Mouse (Mus musculus): Measurements from ENCODE around the gene Aprt.

The Aprt gene

GRCm38 (mm10) chr8:122546066-122546755 is 30.5 kb downstream of the Aprt start:
- intact Hi-C loops (cut with DNase I): no loop called here

DNA sequence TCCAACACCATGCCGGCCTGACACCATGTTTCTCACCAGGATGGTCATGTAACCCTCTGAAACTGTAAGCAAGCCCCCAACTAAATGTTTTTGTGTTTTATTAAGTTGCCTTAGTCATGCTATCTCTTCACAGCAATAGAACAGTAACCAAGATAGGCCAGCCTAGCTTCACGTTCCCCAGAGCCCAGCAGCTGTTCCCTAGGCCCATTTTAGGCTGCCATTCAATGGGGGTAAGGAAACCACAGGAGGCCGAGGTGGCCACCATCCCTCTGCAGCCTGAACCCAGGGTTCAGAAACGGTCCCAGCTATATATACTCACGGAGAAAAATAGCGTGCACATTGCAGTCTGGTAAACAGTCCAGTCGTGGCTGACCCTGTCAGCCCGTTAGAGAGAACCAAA is 32.6 kb downstream of the Aprt start:
- intact Hi-C loops (cut with DNase I): no loop called here

GRCm38 (mm10) chr8:122538310-122539076 is 38.2 kb downstream of the Aprt start:
- intact Hi-C loops (cut with DNase I): no loop called here

DNA sequence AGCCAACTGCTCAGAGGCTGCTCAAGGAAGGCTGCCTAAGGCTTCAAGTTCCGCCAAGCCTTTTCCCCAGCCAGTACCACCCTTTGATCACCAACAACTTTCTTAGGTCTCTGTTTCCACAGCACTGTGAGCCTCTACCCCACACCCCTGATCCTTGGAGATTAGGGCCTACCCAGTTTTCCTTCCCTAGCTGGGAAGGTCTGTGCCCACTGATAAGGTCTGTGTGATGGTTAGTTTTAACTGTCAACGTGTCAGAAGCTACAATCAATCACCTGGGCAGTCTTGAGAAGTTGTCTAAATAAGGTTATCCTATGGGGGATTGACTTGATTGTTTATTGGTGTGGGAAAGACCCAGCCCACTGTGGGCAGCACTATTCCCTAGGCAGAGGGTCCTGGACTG is 38.9 kb downstream of the Aprt start:
- intact Hi-C loops (cut with DNase I): no loop called here

- intact Hi-C loops (cut with DNase I): no loop called here
Observed at GRCm38 (mm10) chr8:122537033-122537432, 39.7 kb downstream of the Aprt start.

DNA sequence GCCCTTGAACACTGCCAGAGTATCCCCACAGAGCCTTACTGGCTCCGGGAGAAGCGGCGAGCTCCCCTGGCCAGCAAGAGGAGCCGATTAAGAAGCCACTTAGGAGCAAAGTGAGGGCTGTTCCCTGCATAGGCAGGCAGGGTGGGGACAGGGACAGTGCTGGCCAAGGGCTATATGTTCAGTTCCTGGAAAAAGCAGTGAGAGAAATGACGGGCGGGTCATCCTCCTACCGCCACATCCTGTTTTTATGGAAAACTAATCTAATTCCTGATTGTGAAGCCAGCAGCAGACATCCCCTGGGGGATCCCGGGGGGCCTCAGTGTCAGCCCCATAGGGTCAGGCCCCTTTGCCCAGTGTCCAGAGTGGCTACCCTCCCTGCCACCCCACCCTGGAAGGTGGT is 45.4 kb downstream of the Aprt start:
- intact Hi-C loops (cut with DNase I): no loop called here

DNA sequence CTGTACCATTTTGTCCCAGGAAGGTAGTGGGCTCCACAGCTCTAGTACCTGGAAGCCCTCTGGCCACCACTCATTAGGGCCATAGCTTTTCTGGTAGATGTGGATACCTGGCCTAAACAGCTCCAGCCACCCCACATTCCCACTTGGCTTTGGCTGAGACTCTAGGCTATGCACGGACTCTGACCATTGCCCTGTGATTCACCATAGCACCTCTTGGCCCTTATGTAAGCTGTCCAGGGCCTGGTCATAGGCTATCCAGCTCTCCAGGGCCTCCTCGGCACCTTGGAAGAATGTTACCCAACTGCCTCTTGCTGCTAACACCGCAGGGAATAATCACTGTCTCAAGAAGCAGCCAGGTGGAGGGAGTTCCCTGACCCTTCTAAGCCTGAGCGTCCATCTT is 47.5 kb downstream of the Aprt start:
- intact Hi-C loops (cut with DNase I): no loop called here

DNA sequence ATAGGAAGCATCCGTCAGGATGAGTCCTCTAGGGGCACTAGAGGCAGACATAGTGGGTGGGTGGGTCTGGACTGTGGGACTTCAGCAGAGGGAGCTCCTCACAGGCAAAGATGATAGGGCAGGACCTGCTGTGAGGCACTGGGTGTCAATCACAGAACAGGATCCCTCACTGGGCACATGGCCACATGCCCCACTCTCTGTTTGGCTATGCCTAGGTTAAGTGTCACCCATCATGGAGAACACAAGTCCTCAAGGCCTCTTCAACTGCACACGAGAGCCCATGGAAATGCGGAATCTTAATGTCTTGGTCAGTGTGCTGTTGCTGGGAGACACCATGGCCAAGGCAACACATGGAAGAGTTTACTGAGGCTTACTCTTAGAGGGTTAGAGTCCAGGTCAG is 48.8 kb downstream of the Aprt start:
- intact Hi-C loops (cut with DNase I): no loop called here

DNA sequence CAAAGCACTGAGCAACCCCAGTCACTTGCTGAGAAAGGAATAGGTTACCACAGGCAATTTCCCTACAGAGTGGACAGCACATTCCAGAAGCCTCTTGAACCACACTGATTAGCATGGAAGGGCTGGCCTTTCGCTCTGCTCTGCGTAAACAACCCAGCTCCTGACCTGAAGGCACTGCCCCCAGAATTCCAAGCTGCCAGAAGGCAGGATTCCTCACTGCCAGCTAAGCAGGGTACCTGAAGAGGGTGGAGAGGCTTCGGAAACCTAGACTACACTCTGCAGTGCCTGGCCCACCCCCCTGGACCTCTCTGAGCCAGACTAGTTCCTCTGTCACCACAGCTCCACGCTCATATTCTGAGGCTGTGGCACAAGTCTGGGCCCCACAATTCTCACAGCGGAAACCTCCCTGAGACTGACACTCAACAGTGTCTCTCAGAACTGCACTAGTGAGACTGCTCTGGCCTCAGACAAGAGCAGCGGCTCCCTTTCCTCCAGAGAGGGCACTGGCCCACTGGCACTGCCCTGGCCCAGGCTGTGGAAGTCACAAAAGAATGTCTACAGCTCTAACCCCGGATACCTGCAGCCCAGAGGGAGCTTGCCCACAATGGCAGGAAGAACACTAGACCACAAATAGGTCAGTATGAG is 50.1 kb downstream of the Aprt start:
- intact Hi-C loops (cut with DNase I): no loop called here

GRCm38 (mm10) chr8:122526084-122526483 is 50.6 kb downstream of the Aprt start:
- intact Hi-C loops (cut with DNase I): no loop called here

DNA sequence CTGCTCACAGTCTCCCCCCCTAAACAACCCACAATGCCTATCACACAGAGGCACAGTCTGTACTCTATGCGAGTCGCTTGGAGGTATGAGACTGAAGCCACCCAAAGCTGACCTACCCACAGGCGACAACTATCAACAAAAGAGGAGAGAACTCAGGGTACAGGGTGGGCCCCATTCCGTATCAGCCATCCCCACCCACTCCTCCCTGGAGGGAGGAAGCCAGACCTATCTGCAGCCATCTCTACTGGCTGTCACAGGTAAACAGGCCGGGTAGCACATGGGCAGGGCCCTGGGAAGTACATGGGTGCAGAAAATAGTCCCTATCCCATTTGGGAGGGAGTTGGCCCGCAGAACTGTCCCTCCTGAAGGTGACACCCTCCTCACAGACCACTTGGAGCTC is 51.7 kb downstream of the Aprt start:
- intact Hi-C loops (cut with DNase I): no loop called here

Small RNA genes lying within 50 kb of the gene (microRNA-seq; reads per million reads assigned to microRNA genes)
- gene Mir6396: 0 reads per million in 2 experiments

All from adrenal gland (tissue).